Mouse (Mus musculus): ENCODE data around the gene Aqp1.

Gene Aqp1

DNA sequence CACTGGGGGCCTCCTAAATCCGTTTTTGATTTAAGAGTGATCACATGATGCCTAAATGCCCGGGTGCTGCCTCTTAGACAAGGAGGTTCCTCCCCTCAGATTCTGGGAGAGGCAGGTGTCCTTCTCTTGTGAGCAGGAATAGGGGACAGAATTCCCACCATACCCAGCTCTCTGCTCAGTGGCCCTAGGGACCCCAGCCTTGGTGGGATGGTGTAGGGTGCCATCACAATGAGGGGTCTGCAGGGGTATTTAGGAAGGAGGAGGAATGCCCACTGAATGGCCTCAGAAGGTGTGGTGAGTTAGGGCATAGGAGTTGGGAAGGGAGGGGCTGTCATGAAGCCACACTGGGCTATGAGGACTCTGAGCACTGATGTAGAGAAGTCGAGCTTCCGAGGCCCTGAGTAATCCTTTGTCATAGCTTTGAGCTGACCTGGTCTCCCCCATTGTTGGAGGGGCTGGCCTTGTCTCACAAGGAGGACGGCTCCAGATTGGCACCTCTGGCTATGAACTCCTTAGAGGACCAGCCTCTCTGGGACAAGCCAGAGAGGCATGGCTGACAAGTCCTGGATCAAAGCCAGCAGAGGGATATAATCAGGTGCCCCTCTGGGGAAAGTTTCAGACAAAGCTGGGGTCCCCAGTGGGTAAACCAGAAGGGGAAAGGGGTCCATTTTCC, 4.0 kb upstream of the Aqp1 start:
- no peak for DNase-seq (ENCODE audit: low read depth, low spot score)

DNA sequence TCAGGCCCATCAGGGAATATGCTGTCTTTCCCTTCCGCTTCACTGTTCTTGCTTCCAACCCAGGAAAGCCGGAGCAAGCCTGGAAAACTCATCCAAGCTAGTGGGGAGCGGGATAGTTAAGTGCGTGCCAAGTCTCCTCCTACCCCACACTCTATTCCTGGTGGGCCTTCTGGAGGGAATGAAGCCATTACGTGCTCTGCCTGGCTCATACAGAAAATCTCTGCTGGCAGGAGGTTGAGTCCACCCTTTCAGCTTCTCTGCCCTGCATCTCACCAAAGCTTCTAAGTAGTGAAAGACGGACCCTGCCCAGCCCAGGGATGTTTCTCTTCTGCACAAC, 3.5 kb upstream of the Aqp1 start:
- no peak for DNase-seq (ENCODE audit: low read depth, low spot score)

DNA sequence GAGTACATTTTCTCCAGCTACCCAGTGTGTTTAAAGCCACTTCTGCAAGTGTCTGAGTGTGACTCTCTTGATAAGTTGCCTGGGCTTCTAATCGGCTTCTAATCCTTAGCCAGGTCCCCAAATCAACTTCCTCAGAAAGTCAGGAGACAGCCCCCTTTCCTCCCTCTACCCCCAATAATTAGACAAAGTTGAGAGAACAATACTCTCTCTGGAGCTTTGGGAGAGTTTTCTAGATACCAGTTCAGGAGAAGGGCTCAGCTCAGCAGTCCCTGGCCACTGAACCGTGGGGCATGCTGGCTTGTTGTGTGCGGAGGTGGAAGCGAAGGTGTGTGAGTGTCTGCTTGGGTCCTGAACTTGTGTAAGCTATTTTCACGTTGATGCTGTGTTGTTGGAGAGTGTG, 1.0 kb downstream of the Aqp1 start:
- DNase-seq (ENCODE audit: low read depth, low spot score): no peak

GRCm38 (mm10) chr6:55338077-55338476, 1.8 kb downstream of the Aqp1 start:
- no peak for DNase-seq (ENCODE audit: low read depth, low spot score)

- DNase-seq (ENCODE audit: low read depth, low spot score): no peak
These were observed 2.9 kb downstream of the Aqp1 start for GRCm38 (mm10) chr6:55338934-55339825.

DNA sequence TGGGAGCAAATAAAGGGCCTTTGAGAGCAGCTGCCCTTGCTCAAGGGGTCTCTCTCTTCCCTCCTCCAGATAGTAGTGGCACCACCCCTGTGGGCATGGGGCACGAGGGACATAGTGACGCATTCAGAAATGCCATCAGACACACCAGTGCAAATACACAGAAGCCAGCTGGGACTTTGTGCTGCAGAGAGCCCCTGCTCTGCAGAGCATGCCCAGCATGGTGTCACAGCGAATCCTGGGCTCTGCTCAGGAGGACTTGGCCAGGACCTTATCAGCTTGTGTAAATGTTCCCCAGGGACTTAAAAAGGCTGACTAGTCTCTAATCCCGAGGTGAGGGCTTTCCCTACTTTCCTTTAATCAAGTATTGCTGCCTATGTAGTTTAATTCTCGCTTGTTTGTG, 5.5 kb downstream of the Aqp1 start:
- no peak for DNase-seq (ENCODE audit: low read depth, low spot score)

DNA sequence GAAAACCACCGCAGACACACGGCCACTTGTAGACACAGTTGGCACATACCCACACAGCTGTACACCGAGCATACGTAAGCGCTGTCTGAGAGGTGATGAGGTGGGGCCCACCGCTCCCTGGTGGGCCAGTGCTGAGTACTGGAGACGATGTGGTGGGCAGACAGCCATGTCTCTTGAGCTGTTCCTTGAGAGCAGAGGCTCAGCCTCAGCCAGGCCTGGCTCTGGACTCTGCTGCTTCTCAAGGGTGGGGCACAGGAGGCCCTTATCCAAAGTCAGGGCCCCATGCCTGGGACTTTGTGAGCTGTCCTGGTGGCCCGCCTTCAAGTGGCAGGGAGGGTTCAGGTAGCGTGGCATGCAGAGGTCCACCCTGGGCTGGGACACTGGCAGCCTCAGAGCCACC, 6.1 kb downstream of the Aqp1 start:
- DNase-seq (ENCODE audit: low read depth, low spot score): no peak

- DNase-seq (ENCODE audit: low read depth, low spot score): no peak
These were observed 7.2 kb downstream of the Aqp1 start for GRCm38 (mm10) chr6:55343446-55343845.

- no peak for DNase-seq (ENCODE audit: low read depth, low spot score)
These were observed 8.2 kb downstream of the Aqp1 start for GRCm38 (mm10) chr6:55344291-55345016.

DNA sequence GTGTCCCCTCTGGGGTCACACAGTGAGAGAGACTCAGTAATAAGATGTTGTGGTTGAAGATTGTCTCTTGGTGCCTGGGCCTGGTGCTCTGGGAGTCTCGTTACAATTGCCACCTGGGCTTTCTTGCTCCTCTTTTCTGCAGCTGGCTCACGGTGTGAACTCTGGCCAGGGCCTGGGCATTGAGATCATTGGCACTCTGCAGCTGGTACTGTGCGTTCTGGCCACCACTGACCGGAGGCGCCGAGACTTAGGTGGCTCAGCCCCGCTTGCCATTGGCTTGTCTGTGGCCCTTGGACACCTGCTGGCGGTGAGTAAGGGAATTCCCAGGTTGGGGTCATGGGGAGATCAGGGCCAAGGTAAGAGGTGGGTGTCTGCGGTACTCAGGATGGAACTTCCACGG, 9.0 kb downstream of the Aqp1 start:
- DNase-seq (ENCODE audit: low read depth, low spot score): no peak

- no peak for DNase-seq (ENCODE audit: low read depth, low spot score)
These were observed 10.3 kb downstream of the Aqp1 start for GRCm38 (mm10) chr6:55346491-55346890.

- no peak for DNase-seq (ENCODE audit: low read depth, low spot score)
These were observed 11.7 kb downstream of the Aqp1 start for GRCm38 (mm10) chr6:55347711-55348571.

GRCm38 (mm10) chr6:55349231-55349630, 13.0 kb downstream of the Aqp1 start:
- DNase-seq (ENCODE audit: low read depth, low spot score): no peak

DNA sequence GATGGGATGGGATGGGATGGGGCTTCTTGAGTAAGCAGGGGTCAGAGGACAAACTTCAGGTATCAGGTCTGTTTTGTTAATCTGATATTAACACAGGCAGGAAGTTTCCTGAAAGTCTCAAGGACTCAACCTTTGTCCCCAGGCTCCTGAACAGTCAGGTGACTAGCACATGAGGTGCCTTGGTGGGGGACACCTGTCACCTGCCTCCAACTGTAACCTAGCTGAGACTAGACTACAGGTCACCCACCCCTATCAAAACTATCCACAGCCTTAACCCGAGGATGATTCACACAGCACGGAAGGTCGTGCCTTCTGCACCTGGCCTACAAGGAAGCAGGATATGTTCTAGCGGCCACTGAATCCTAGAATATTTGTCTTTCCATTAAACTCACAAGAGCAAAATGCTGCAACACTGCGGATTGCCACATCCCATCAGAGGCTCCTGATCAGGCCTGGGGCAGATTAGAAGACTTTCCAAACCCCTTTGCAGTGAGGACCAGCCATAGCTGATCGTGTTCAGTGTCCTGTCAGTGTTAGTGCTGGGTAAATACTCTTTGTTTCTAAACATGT, 14.2 kb downstream of the Aqp1 start:
- no peak for DNase-seq (ENCODE audit: low read depth, low spot score)

GRCm38 (mm10) chr6:55351712-55352111, 15.5 kb downstream of the Aqp1 start:
- DNase-seq (ENCODE audit: low read depth, low spot score): no peak

DNA sequence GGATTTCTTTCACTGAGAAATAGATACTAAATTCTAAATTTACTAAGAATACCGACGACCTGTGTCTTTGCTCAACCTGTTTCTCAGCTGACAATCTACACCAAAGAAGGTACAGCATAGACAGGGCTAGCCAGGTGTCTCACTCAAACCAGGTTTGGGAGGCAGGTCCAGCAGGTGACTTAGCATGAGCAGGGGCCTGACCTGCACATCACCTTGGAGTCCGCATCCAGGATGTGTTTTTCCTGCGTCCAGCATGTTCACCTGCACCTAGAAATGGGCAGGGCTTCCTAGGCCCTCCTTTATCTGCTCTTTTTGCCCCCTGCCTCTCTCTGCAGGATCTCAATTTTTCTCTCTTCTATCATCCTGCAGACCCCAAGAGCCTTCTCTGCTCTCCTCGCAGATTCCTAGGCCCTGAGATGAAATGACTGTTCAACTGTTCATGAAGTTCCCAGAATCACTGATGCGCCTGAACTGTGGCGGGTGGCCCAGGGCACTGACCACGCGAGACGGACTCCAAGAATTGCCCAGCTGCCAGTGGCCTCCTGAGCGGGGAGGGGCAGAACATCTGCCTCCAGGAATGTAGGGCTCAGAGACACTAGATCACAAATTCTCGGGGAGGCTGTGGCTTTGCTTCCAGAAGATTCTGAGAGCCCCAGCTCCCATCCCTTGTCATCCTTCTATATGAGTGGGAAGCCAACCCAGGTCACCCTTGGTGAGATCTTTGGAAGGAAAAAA, 17.6 kb downstream of the Aqp1 start:
- DNase-seq (ENCODE audit: low read depth, low spot score): no peak

DNA sequence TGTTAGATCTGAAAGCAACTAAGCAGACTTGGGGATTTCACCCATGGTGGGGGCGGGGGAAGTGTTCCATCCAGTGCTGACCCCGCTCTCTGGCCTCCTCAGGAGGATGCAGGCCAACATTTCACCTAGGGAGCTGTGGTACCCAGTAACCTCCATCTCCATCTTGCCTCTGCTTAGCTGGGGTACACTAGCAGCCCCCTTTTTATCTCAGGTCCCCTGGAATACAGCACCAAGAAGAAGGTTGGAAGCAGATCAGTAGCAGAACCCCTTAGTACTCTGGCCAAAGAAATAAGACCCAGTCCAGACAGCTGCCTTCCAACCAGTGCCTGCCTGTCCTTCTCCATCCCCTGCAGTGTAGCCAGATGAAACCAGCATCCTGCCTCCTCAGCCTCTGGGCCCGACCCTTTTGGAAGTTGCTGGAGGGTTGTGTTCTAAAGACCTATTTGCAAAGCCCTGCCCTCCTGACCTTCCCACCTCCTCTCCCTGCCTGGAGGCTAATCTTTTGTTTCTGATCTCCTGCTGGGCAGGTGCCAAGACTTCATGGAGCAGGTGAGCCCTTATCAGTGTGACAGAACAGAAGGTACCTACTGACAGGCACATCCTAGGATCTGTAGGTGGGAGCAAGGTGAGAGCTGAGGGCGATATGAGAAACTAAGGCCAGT, 18.4 kb downstream of the Aqp1 start:
- DNase-seq (ENCODE audit: low read depth, low spot score): no peak

- DNase-seq (ENCODE audit: low read depth, low spot score): no peak
These were observed 19.3 kb downstream of the Aqp1 start for GRCm38 (mm10) chr6:55355575-55355974.

DNA sequence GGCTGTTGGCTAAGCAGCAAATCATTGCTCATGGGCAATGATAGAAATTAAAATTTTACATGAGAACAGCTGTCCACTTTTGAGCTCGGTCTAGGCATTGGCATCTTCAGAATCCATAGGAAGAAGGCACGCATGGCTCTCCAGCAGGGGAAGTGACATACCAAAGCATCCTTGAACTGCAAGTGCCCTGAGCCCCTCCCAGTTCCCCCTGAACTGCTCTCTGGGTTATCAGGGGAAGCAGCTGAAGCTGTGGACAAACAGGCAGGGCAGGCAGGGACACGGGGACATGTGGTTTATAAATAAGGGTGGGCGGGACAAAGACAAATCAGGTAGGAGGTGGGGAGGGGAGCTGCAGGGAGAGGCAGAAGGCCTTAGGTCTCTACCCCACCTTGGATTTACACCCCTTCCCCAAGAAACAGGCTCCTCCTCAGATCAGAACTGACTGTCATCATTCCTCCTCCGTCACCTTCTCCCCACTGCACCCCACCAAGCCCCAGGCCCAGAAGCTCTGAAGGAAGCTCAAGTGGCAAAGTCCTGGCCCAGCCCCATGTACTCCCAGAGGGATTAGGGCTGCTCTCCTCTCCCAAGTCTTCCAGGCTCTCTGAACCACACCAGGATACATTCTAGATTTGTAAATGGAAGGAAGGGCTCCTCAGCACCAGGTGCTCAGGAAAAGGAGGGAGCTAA, 19.9 kb downstream of the Aqp1 start:
- DNase-seq (ENCODE audit: low read depth, low spot score): no peak
